Mouse (Mus musculus) retina, postnatal 1 day (tissue): ENCODE data around the gene Myadml2.
"Not testable (repeated sequence)": the region's sequence is repeated elsewhere in the genome, so short reads cannot be mapped to it uniquely, and the experiment has no call there.

Experiments used
- DNase-seq: peaks from one replicate; pipeline ENCODE4 v3.0.0-alpha.2; 2012

Myadml2 gene

DNA sequence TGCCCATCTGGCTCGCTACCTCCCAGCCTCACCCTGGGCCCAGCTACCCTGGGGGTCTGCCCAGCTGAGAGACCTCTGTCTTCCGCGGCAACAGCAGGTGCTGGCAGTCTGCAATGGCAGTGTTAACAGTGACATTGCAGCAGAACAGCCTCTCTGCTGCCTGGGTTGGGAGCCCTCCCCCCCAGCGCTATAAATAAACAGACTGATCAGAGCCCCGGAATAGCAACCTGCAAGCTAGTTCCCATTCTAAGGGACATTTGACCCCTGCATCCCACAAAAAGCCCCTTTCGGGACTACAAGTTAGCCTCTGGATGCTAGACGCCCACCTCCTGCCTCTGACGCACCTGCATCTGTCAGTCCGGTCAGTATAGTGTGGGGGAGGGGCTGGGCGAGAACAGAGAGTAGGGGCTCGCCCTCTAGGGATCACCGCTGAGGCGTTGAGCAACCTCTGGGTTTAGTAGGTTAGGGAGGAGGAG lies at the start of gene Myadml2:
Myadml2 (minus strand) TSS at position 158 of the 476 bp plus-strand sequence.
- DNase-seq, result peak; percentile 67

DNA sequence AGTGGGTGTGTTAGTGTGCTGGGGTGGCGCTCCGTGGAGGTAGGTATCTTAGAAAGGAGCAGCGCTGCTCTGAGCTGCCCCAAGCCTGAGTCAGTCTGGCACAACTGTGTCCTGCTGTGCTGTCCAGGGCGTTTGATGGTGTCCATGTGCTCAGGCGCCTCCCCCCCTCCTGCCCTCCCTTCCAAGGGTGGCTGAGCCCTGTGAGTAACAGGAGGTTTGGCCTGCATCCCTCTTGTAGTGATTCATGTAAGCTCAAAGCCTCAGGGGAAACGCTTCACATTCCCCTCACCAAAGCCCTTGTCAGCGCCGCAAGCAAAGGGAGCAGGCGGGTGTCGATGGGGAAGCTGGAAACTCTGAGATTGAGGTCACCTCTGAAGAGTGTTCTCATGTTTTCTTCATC lies 49.8 kb upstream of the Myadml2 start:
- DNase-seq, result peak; percentile 71

DNA sequence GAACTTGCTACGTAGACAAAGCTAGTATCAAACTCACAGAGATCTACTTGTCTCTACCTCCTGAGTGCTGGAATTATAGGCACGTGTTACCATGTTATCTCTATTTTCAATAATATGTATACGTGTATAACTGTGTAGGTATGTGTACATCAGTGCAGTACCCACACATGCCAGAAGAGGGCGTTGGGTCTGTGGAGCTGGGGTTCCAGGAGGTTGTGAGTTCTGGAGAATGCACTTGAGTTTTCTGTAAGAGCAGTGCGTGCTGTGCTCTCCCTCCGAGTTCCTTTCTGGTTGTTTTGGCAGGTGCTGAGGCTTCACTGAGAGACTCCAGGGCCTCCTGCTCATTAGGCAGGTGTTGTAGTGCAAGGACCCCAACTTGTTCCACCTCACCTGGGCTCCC lies 48.6 kb upstream of the Myadml2 start:
- DNase-seq, result no peak

DNA sequence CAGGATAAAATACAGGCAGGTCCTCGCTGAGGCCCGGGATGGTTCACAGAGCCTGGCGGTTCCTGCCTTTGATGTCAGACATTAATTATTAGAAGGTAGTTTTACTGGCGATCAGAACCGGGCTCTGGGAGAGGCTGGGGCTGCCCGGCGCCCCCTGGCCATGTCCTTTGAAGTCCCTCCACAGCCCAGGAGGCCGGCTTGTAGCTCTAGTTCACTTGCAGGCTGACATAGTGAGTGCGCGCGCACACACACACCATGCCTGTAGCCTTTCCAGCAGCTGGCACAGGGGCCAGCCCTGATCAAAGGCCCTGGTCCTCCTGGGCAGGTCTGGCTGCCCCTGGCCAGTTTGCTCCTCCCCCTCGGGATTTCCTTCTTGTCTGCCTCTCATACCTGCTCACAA lies 47.7 kb upstream of the Myadml2 start:
- DNase-seq, result no peak

DNA sequence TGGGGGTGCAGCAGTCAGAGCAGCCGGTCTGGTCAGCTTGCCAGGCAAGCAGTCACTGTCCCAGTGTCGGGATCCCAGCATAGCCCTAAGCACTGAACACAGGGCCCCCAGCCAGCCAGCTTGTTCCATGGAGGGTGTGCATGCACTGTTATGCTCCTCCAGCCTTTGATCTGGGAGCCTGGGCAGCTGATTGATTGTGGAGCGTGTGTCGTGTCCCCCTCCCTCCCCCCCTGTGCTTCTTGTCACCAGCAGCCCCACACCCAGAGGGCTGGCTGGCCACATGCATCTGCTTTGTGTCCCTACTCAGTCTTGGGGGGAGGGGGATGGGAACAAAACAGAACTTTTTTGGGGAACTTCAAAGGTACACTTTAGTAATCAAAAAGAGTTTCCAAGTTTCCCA lies 47.2 kb upstream of the Myadml2 start:
- DNase-seq, result no peak

DNA sequence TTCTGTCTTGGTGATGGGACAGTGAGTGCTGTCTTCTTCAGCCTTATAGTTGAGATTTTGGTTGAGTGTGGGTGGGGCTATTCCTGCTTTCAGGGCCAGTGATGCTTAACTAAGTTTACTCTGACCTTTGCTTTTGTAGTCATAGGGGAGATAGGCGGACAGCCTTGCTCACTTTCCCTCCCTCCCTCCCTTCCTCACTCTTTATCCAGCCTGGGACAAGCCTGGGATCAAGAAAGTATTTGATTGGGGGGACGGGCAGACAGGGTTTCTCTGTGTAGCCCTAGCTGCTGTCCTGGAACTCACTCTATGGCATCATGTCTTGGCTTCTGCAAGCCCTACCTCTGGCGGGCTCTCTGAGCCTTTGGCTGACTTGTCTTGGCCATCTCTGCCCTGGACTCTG lies 45.5 kb upstream of the Myadml2 start:
- DNase-seq, result no peak

DNA sequence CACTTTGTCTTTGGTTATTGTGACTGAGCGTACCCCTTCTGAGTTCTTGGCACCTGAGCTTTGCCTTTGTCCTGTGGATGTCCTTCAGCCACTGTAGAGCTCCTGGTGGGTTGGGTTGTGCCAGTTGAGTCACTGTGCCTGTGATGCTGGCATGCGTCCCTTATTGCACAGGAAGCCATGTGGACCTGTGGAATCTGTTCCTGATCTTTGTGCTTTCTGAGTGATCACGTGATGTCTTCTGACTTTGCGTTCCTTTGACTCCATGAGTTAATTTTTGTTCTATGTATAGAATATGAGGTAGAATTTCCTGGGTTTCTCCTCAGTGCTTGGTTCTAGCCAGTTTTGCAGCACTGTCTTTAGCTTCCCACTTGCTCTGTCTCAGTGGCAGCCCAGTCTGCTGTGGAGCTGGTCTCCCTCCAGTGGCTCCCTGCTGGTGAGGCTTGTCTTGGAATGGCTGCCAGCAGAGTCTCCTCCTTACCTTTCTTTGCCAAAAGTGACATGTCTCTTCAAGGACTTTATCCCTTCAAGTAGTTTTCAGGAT lies 44.6 kb upstream of the Myadml2 start:
- no peak for DNase-seq

DNA sequence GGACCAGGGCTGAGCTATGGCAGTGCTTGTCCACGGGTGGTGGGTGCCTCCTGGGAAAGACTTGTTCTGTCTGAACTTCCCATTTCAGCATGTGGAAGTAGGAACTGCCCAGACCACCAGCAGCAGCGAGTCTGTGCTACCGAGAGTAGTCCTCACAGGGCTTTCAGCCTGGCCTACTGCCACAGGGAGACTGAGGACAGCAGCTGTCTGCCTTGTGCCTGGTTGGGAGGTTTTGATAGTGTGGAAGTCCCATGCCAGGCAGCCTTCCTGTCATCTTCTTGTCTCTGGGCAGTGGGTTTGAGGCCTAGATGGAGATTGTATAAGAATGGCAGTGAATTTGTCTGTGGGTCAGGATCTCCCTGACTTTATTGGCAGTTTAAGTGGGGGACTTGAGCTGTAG lies 41.4 kb upstream of the Myadml2 start:
- no peak for DNase-seq

DNA sequence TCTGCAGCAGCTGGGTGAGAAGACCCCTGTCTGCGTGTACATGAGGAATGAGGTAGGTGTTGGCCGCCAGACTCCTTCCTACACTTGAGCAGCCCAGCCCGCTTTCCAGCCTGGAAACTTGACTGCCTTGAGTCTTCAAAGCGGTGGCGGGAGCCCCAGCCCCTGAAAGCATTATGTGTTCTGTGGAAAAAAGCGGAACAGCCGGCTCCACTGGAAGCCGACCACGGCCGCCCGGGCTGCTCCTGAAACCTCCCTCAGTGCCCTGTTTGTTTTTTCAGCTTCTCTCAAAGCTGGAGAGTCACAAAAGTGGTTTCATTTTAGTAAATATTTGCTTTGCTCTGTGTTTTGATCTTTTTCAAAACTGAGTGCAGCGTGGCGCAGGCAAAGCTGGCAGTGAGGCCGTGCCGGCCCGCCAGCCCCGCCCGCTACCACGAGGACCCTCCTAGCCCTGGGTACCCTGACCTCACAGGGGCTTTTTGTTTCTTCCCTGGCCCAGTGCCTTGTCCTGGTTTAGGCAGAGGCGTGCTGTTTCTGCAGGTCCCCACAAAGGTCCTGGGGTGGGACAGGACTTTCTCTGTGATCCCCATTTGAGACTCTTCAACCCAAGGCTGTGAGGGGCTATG lies 38.8 kb upstream of the Myadml2 start:
- no peak for DNase-seq

DNA sequence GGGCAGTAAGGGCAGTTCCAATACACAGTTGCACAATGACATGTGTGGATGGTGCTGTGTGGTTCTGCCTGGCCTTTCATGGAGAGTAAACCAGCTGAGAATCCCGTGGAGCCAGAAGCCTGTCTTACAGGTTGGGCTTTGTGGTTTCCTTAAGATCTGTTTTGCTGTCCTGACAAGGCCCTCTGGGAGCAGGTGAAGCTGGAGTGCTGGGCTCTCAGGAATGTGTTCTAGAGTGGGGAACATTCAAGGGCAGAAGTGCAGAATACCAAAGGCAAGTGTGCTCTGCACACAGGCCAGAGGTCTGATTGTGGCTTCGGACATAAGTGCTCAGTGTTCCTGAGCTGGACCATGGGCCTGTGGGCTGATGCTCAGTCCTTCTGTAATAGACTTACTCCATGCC lies 36.7 kb upstream of the Myadml2 start:
- no peak for DNase-seq

DNA sequence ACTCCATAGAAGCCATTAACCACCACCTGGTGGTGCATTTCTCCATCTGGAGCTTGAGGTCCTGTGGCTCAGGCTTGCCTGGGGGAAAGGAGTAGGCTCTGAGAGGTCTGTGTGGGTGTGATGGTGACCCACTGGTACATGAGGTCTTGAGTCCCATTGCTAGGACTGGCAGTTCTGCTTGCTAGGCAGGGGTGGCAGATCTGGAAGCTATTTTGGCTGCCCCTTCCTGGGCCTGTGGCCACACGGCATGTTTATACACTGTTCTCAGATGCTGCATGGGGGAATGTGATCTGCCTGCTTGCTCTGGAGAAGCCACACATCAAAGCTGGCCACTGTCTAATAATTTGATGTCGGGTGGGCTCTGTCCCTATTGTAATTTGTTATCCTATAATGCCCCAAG lies 36.1 kb upstream of the Myadml2 start:
- no peak for DNase-seq

DNA sequence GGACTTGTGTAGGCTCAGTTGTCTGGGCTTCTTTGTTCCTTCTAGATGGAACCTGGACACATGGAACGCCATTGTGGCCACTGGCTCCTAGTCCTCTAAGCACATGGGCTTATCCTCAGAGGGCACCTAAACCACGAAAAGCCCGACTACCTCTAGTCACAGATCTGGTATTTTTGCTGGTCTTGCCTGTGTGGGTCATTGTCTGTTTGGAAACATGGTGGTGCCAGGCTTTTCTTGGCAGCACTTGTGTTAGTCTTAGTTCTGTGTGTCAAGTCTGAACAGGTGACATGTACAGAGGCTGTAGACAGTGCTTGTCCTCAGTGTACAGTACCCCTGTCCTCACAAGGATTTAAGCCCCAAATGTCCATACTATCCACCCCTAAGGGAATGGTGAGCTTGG lies 35.6 kb upstream of the Myadml2 start:
- DNase-seq, result no peak

DNA sequence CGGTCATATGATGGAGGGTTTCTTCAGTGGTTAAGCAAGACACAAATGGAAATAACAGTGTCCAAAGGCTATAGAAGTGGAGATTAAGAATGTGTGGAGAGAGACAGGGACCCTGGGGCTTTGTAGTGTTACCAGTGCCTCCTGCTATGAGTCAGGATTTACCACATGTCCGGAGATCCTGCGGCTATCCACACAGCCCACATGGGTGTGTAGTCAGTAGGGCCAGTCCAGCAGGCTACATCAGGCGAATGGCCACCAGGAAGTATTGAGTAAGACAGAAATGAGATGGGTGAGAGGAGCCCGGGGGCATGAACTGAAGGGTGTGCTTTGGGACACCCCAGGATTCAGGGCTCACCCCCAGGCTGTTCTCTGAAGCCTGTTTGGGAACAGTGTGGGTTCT lies 34.7 kb upstream of the Myadml2 start:
- no peak for DNase-seq

DNA sequence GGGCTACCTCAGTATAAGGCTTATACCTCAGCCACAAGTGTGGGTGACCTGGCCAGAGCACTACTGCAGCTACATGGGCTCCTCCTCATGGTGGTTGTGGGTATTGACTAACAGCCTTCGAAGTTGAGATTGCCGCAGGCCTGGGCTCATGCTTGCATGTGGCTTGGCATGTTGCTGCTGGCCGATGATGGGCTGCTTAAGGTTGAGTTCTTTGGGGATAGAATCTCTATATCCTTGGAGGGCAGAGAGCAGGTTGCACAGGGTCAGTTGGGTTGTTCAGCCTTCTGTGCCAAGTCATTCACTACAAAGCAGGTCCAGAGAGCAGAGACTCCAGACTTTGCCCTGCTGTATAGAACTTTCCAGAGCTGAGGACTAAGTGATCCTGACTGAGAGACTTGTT lies 32.0 kb upstream of the Myadml2 start:
- peak; percentile 32 for DNase-seq

DNA sequence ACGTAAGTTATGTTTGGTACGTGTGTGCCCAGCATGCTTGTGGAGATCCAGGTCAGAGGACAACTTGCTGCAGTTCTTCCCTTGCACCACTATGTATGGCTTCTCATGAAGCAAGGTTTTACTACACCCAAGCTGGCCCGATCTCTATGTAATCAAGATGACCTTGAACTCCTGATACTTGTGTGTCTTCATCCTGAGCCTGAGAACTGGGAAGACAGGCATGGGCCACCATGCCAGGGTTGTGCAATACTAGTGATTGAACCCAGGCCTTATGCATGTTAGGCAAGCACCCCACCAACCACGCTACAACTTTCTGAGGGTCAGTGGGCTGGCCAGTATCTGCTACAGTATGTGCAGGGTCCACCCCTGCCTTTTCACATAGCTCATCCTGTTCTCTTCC lies 29.0 kb upstream of the Myadml2 start:
- no peak for DNase-seq

DNA sequence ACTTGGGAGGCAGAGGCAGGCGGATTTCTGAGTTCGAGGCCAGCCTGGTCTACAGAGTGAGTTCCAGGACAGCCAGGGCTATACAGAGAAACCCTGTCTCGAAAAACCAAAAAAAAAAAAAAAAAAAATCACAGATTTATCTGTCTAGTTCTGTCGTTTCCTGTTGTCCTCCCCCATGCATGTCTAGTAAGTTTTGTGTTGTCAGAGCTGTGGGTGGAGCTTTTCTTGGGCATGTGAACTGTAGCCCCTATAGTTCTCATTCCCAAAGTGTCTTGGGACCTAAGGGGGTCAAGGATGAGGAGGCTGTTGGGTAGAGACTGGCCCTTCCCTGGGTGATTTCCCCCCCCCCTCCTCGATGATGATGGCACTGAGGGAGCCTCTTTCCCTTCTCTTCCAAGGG lies 27.9 kb upstream of the Myadml2 start:
- not testable (repeated sequence) for DNase-seq

DNA sequence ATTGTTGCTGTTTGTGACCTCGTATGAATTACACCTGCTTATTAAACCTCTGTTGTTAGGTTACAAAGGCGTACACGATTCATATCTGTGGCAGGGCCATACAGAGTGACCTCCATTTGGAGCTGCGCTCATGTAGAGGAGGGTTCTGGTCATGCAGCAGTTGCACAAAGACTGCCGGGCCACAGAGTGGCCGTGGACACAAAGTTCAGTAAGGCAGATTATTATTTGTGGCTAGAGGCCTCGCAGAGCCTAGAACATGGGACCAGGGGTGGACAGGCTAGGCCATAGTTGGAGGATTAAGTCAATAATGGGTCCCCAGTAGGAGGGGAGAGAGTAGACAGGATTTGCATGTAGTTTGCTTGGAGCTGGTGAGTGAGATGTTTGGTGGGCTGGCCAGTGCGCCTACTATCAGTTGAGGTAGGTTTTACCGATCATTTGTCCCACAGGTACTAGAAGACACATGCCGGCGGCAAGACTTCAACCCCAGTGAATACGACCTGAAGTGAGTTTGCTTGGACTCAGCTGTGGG lies 25.7 kb upstream of the Myadml2 start:
- DNase-seq, result no peak

DNA sequence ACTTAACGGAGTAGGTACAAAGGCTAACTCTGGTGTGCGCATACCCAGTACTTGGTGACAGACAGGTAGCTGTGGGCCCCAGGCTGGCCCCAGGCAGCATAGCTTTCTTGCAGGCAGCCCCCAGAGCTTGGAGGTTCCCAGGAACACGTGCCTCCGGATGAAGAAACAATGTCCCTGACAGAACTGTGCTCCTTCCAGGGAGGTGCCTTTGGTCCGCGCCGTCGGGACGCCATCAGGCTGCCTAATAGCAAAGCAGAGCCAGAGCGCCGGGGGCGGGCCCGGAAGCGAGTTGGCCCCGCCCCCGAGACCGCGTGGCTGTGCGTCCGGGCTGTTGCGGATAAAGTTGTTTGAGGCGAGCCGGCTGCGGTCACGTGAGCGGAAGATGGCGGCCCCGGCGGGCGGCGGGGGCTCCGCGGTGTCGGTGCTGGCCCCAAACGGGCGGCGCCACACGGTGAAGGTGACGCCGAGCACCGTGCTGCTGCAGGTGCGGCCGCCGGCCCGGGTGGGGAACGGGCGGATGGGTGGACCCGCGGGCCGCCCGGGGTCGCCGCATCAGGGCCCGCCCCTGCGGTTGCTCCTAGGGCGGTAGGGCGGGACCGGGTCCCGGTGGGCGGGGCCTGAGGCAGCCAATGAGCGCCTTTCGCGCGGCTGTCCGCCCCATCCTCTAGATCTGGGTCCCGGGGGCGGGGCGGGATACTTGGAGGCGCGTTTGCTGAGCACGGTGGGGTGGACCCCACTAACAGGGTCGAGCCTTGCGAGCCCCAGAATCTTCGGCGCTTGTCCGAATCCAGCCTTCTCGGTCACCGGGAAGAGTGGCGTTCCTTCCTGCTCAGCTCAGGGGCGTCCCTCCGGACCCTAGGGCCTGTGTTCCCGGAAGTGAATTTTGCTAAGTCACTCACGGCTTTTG lies 25.0 kb upstream of the Myadml2 start, which contains the start of gene Aspscr1:
Aspscr1 (plus strand) TSS at position 287 of the 907 bp plus-strand sequence.
- DNase-seq, result peak; percentile 96

DNA sequence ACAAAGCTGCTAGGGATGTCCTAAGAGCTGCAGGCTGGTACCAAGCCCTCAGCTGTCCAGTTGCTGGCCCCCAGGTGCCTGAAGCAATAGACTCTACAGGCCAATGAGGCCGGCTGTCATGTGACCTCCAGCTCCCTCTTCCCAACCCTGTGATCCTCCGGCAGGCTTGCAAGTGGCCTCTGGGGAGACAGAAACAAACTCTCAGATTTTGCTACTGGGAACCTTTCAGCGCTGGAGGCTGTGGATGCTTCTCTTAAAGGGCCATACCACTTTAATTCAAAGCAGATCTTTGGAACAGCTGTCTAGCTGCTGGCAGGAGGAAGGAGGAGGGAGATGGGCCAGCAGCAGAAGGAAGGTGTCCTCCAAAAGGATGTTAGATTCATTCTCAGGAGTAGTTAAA lies 18.7 kb upstream of the Myadml2 start:
- peak; percentile 33 for DNase-seq

DNA sequence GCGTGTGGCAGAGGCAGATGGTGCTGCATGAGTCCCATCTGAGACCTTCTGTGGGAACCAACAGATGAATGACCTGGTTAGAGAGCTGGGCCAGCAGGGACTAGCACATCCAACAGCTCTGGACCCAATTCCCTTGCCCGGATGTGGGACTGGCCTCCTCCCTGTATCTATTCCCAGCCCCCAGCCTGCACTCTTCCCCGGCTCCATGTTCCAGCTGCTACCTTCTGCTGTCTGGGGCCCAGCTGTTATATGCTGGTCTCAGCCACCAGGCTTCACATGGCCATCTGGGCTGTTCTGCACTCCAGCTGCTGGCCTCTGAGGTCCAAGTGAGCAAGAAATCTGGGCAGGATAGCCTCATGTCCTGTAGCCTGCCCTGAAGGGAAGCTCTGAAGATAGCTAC lies 17.4 kb upstream of the Myadml2 start:
- DNase-seq, result peak; percentile 74

DNA sequence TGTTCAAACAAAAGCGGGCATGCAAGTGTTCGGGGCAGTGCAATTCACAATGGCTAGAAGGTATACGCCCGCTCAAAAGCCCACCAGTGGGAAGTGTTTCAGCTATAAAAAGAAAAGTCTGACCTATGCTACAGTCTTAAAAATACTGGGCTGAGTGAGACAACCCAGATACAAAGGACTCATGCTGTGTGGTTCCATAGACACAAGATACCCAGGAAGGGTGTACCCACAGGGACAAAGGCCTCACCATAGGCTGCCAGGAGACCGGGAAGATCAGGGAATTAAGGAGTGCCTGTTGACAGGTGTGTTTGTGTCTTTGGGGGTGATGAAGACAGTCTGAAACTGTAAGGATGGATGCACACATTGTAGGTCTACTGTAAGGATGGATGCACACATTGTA lies 15.8 kb upstream of the Myadml2 start:
- no peak for DNase-seq

DNA sequence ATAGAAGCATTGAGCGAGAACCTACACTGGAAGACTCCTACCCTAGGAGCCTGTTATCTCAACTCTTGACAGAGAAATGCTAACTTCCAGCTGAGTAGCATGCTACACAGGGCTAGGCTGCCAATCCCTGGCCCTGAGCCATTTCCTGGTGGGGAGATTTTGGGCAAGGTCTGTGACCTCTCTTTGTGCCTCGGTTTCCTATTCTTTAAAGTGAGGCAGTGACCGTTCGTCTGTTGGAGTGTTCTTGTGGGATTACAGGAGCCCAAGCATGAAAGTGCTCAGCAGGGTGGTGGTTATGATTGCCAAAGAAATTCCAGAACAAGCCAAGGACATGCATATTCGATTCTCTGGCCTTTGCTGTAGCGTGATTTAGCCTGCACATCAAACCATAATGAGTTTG lies 14.8 kb upstream of the Myadml2 start:
- no peak for DNase-seq

DNA sequence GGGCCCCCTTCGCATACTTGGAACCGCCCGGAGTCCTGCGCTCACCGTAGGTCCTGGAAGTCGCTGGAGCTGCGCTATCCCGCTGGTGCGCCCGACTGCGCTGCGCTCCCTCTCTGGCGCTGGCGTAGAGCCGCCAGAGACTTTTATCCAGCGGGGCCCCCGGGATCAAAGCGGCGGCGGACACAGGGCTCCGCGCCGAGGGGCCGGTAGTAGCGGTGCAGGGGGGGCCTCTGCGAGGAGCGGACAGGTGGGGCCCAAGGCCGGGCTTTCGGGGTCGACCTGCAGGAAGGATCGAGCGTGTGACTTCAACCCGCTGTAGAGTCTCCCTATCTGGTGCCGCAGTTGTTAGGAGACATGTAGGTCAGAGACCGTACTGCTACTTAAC lies 13.1 kb upstream of the Myadml2 start, which contains the start of gene Notum:
Notum (minus strand) TSS at position 100 of the 385 bp plus-strand sequence.
- DNase-seq, result no peak
